Mouse (Mus musculus): ENCODE data around the gene Gm20388. TPM values are rescaled to one million over a fixed set of nuclear protein-coding genes. Genes with fewer than 3 reads are reported as not detected.

Gm20388 gene
- total and polyA plus RNA-seq, 3 experiments = 0.02 to 0.05 TPM; not detected in 1

- no peaks in the 10 kb centered on the region for H3K4me1 ChIP-seq (ENCODE audit: insufficient read depth, low read depth, low read length)
- peaks cover 36% of the 10 kb centered on the region for H3K9me3 ChIP-seq (replicated peaks)
- H3K4me3 ChIP-seq (ENCODE audit: low read depth, low read length) = no peak overlapping the region
- H3K36me3 ChIP-seq (replicated peaks) = no peaks in the 10 kb centered on the region
- H3K27me3 ChIP-seq (ENCODE audit: insufficient read depth, low read length) = 0 out of 2 replicates have a peak, but pooled peaks cover 2% of the 10 kb centered on the region
- TF ChIP-seq CTCF (IDR thresholded peaks at IDR 0.05; ENCODE audit: low read depth, low read length) = no peak
- TF ChIP-seq GATA2 (IDR thresholded peaks at IDR 0.05; ENCODE audit: borderline replicate concordance, low read depth, low read length) = no peak
- no peak for TF ChIP-seq POLR2AphosphoS5 (IDR thresholded peaks at IDR 0.05; ENCODE audit: insufficient replicate concordance, low read depth, low read length)
- no peak for TF ChIP-seq TAL1 (conservative IDR thresholded peaks at IDR 0.05; ENCODE audit: low read depth, low read length)
- TF ChIP-seq GATA1 (IDR thresholded peaks at IDR 0.05; ENCODE audit: borderline replicate concordance, low read length) = no peak
- DNase-seq (ENCODE audit: low spot score) (no peak), ATAC-seq (ENCODE audit: extremely low read depth, insufficient number of reproducible peaks, low FRiP score, poor library complexity, severe bottlenecking) (no peak)
These were observed 3772.7 kb downstream of the Gm20388 start for GRCm38 (mm10) chr8:123683321-123683720.

- Histone ChIP-seq H3K9me3 (replicated peaks) (peaks cover 39% of the 10 kb centered on the region), H3K27me3 (ENCODE audit: insufficient read depth, low read length) (no peaks in the 10 kb centered on the region), H3K4me1 (ENCODE audit: insufficient read depth, low read depth, low read length) (no peaks in the 10 kb centered on the region), H3K4me3 (ENCODE audit: low read depth, low read length) (no peak overlapping the region), H3K36me3 (replicated peaks) (no peaks in the 10 kb centered on the region)
- ATAC-seq (ENCODE audit: extremely low read depth, insufficient number of reproducible peaks, low FRiP score, poor library complexity, severe bottlenecking) (no peak), DNase-seq (ENCODE audit: low spot score) (no peak)
- no peak for TF ChIP-seq TAL1 (conservative IDR thresholded peaks at IDR 0.05; ENCODE audit: low read depth, low read length)
These were observed 3774.2 kb downstream of the Gm20388 start for GRCm38 (mm10) chr8:123684806-123685205.

GRCm38 (mm10) chr8:123685477-123685876 lies 3774.8 kb downstream of the Gm20388 start:
- TF ChIP-seq GATA2 (IDR thresholded peaks at IDR 0.05; ENCODE audit: borderline replicate concordance, low read depth, low read length) (no peak), TAL1 (conservative IDR thresholded peaks at IDR 0.05; ENCODE audit: low read depth, low read length) (no peak), POLR2AphosphoS5 (IDR thresholded peaks at IDR 0.05; ENCODE audit: insufficient replicate concordance, low read depth, low read length) (no peak), GATA1 (IDR thresholded peaks at IDR 0.05; ENCODE audit: borderline replicate concordance, low read length) (no peak), CTCF (IDR thresholded peaks at IDR 0.05; ENCODE audit: low read depth, low read length) (no peak)
- Histone ChIP-seq H3K4me3 (ENCODE audit: low read depth, low read length) (no peak overlapping the region), H3K4me1 (ENCODE audit: insufficient read depth, low read depth, low read length) (no peaks in the 10 kb centered on the region), H3K9me3 (replicated peaks) (peaks cover 39% of the 10 kb centered on the region), H3K36me3 (replicated peaks) (no peaks in the 10 kb centered on the region), H3K27me3 (ENCODE audit: insufficient read depth, low read length) (no peaks in the 10 kb centered on the region)
- no peak for ATAC-seq (ENCODE audit: extremely low read depth, insufficient number of reproducible peaks, low FRiP score, poor library complexity, severe bottlenecking)
- no peak for DNase-seq (ENCODE audit: low spot score)

GRCm38 (mm10) chr8:123687826-123688225 lies 3777.2 kb downstream of the Gm20388 start:
- Histone ChIP-seq H3K9me3 (replicated peaks) (peaks cover 33% of the 10 kb centered on the region), H3K27me3 (ENCODE audit: insufficient read depth, low read length) (no peaks in the 10 kb centered on the region), H3K4me3 (ENCODE audit: low read depth, low read length) (no peak overlapping the region), H3K4me1 (ENCODE audit: insufficient read depth, low read depth, low read length) (no peaks in the 10 kb centered on the region), H3K36me3 (replicated peaks) (no peaks in the 10 kb centered on the region)
- DNase-seq (ENCODE audit: low spot score) = no peak
- TF ChIP-seq GATA1 (IDR thresholded peaks at IDR 0.05; ENCODE audit: borderline replicate concordance, low read length) (no peak), CTCF (IDR thresholded peaks at IDR 0.05; ENCODE audit: low read depth, low read length) (no peak), TAL1 (conservative IDR thresholded peaks at IDR 0.05; ENCODE audit: low read depth, low read length) (no peak), GATA2 (IDR thresholded peaks at IDR 0.05; ENCODE audit: borderline replicate concordance, low read depth, low read length) (no peak), POLR2AphosphoS5 (IDR thresholded peaks at IDR 0.05; ENCODE audit: insufficient replicate concordance, low read depth, low read length) (no peak)
- no peak for ATAC-seq (ENCODE audit: extremely low read depth, insufficient number of reproducible peaks, low FRiP score, poor library complexity, severe bottlenecking)

GRCm38 (mm10) chr8:123692165-123692962 lies 3781.7 kb downstream of the Gm20388 start:
- H3K9me3 ChIP-seq (replicated peaks) = peaks cover 10% of the 10 kb centered on the region
- TF ChIP-seq TAL1 (conservative IDR thresholded peaks at IDR 0.05; ENCODE audit: low read depth, low read length) (no peak), POLR2AphosphoS5 (IDR thresholded peaks at IDR 0.05; ENCODE audit: insufficient replicate concordance, low read depth, low read length) (no peak)
- no peaks in the 10 kb centered on the region for H3K27me3 ChIP-seq (ENCODE audit: insufficient read depth, low read length)
- DNase-seq (ENCODE audit: low spot score) (no peak), ATAC-seq (ENCODE audit: extremely low read depth, insufficient number of reproducible peaks, low FRiP score, poor library complexity, severe bottlenecking) (no peak)
- no peak overlapping the region for H3K4me3 ChIP-seq (ENCODE audit: low read depth, low read length)
- H3K36me3 ChIP-seq (replicated peaks) = no peaks in the 10 kb centered on the region
- no peaks in the 10 kb centered on the region for H3K4me1 ChIP-seq (ENCODE audit: insufficient read depth, low read depth, low read length)

- ATAC-seq (ENCODE audit: extremely low read depth, insufficient number of reproducible peaks, low FRiP score, poor library complexity, severe bottlenecking) = no peak
- Histone ChIP-seq H3K36me3 (replicated peaks) (no peaks in the 10 kb centered on the region), H3K4me3 (ENCODE audit: low read depth, low read length) (no peak overlapping the region), H3K9me3 (replicated peaks) (peaks cover 22% of the 10 kb centered on the region), H3K4me1 (ENCODE audit: insufficient read depth, low read depth, low read length) (no peaks in the 10 kb centered on the region), H3K27me3 (ENCODE audit: insufficient read depth, low read length) (no peaks in the 10 kb centered on the region)
- TF ChIP-seq CTCF (IDR thresholded peaks at IDR 0.05; ENCODE audit: low read depth, low read length) = no peak
- no peak for TF ChIP-seq GATA2 (IDR thresholded peaks at IDR 0.05; ENCODE audit: borderline replicate concordance, low read depth, low read length)
- TF ChIP-seq GATA1 (IDR thresholded peaks at IDR 0.05; ENCODE audit: borderline replicate concordance, low read length) = no peak
- no peak for TF ChIP-seq POLR2AphosphoS5 (IDR thresholded peaks at IDR 0.05; ENCODE audit: insufficient replicate concordance, low read depth, low read length)
- TF ChIP-seq TAL1 (conservative IDR thresholded peaks at IDR 0.05; ENCODE audit: low read depth, low read length) = no peak
- no peak for DNase-seq (ENCODE audit: low spot score)
These were observed 3785.5 kb downstream of the Gm20388 start for GRCm38 (mm10) chr8:123696167-123696566.

Measured in G1E (cell line).